Mouse (Mus musculus) inflammation-experienced regulatory T-cells, adult 6 months (primary cell): Measurements from ENCODE around the gene Olfr716. TPM values are rescaled to one million over a fixed set of nuclear protein-coding genes. Genes with fewer than 3 reads are reported as not detected.
"Not testable (repeated sequence)": the region's sequence is repeated elsewhere in the genome, so short reads cannot be mapped to it uniquely, and the experiment has no call there.

Source experiments
- ATAC-seq: one replicate; pipeline ENCODE4 v1.8.0; 2017
- polyA plus RNA-seq, 3 experiments: library from polyadenylated mRNA; unstranded; fragments of 100-300 nt; shearing (Covaris generic); gene quantifications; one replicate each; pipeline ENCODE4 v1.2.1; 2017

Olfr716 gene
- not detected for polyA plus RNA-seq

- ATAC-seq, result not testable (repeated sequence)
Measured at GRCm38 (mm10) chr7:107138027-107138426, at the start of gene Olfr716. Gene Olfr716 (plus strand): TSS chr7:107138327.

GRCm38 (mm10) chr7:107092920-107093319 is 45.2 kb upstream of the Olfr716 start, which contains the start of gene Olfr17:
Gene Olfr17 (plus strand): TSS chr7:107093220.
- ATAC-seq, result no peak

- not testable (repeated sequence) for ATAC-seq
Measured at GRCm38 (mm10) chr7:107110269-107110668, 27.9 kb upstream of the Olfr716 start, which contains the start of gene Olfr715b. Gene Olfr715b (minus strand): TSS chr7:107110369.

- not testable (repeated sequence) for ATAC-seq
Measured at GRCm38 (mm10) chr7:107130983-107131382, 7.1 kb upstream of the Olfr716 start, which contains the start of gene Olfr715. Gene Olfr715 (minus strand): TSS chr7:107131083.

- ATAC-seq, result no peak
Measured at GRCm38 (mm10) chr7:107166690-107167089, 28.6 kb downstream of the Olfr716 start, which contains the start of gene Nlrp14. Gene Nlrp14 (plus strand): TSS chr7:107166990.

GRCm38 (mm10) chr7:107180406-107180805 is 42.3 kb downstream of the Olfr716 start:
- ATAC-seq, result no peak

Other genes starting within 250 kb of the Olfr716 start
- gene Olfr707, start 237.1 kb upstream of the Olfr716 start, polyA plus RNA-seq, result not detected
- not detected for gene Olfr1532-ps1, start 230.3 kb upstream of the Olfr716 start, polyA plus RNA-seq
- gene Olfr709-ps1, start 206.1 kb upstream of the Olfr716 start, polyA plus RNA-seq, result not detected
- not detected for gene Olfr710, start 190.0 kb upstream of the Olfr716 start, polyA plus RNA-seq
- not detected for gene Olfr6, start 174.4 kb upstream of the Olfr716 start, polyA plus RNA-seq
- not detected for gene Olfr711, start 162.9 kb upstream of the Olfr716 start, polyA plus RNA-seq
- not detected for gene Olfr2, start 132.3 kb upstream of the Olfr716 start, polyA plus RNA-seq
- not detected for gene Olfr713, start 107.2 kb upstream of the Olfr716 start, polyA plus RNA-seq
- not detected for gene Olfr714, start 67.3 kb upstream of the Olfr716 start, polyA plus RNA-seq
- gene Olfr17, start 45.1 kb upstream of the Olfr716 start, polyA plus RNA-seq, result not detected
- under 1 TPM in 1 of 3 experiments, not detected in 2; 0.17 TPM for gene Olfr715b, start 28.0 kb upstream of the Olfr716 start, polyA plus RNA-seq
- gene Olfr715, start 7.2 kb upstream of the Olfr716 start, polyA plus RNA-seq, result not detected
- not detected for gene Nlrp14, start 28.7 kb downstream of the Olfr716 start, polyA plus RNA-seq
- gene Rbmxl2, start 71.1 kb downstream of the Olfr716 start, polyA plus RNA-seq, result not detected
- not detected for gene Syt9, start 232.4 kb downstream of the Olfr716 start, polyA plus RNA-seq